Mouse (Mus musculus): ENCODE data around the gene Vps51. TPM values are rescaled to one million over a fixed set of nuclear protein-coding genes. Genes with fewer than 3 reads are reported as not detected.

The Vps51 gene
- polyA plus RNA-seq, 1 experiment from 2014 or later, result 59.1 TPM

- no peak for ATAC-seq (ENCODE audit: insufficient read depth, low FRiP score, low TSS enrichment)
- H3K4me2 ChIP-seq (ENCODE audit: low read depth), result no peak overlapping the region
- H3K4me1 ChIP-seq (ENCODE audit: control insufficient read depth, insufficient read depth, low read length), result no peaks in the 10 kb centered on the region
- H3K9me3 ChIP-seq (ENCODE audit: control insufficient read depth, low read length), result no peaks in the 10 kb centered on the region
- no peak overlapping the region for H3K9ac ChIP-seq (ENCODE audit: low read length)
- DNase-seq (ENCODE audit: low spot score), result no peak
- no peaks in the 10 kb centered on the region for H3K36me3 ChIP-seq (ENCODE audit: control insufficient read depth, insufficient read depth, low read length)
- no peak overlapping the region for H3K4me3 ChIP-seq (ENCODE audit: low read depth, low read length)
- H3K27me3 ChIP-seq (ENCODE audit: control insufficient read depth, insufficient read depth, low read length), result no peaks in the 10 kb centered on the region
- no peak overlapping the region for H3K27ac ChIP-seq (ENCODE audit: low read depth, low read length)
These were observed 39.3 kb downstream of the Vps51 start for GRCm38 (mm10) chr19:6037695-6038094.

DNA sequence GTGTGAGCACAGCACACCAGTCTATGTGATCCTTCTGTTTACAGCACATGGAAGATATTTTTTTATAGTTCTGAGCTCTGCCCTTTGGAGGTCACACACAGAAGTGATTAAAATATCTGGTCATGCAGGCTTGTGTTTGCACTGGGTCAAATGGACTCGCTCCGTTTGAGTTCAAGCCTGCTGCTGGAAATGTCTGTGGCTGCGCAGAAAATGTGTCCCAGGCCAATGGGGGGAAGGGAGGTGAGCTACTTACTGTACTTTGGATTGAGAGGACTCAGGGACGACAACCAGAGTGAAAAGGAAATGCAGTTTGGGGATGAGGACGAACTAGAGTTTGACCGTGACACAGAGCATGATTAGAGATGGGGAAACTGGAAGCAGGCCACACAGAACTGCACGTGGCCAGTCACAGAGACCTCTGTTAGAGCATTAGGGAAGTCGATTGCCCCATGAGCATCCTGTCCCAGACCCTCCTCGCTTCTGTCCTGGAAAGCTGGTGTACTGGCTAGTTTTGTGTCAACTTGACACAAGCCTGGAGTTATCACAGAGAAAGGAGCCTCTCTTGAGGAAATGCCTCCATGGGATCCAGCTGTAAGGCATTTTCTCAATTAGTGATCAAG, 41.0 kb downstream of the Vps51 start:
- H3K4me2 ChIP-seq (ENCODE audit: low read depth), result no peak overlapping the region
- ATAC-seq (ENCODE audit: insufficient read depth, low FRiP score, low TSS enrichment) (no peak), DNase-seq (ENCODE audit: low spot score) (no peak)
- no peak overlapping the region for H3K4me3 ChIP-seq (ENCODE audit: low read depth, low read length)
- no peaks in the 10 kb centered on the region for H3K36me3 ChIP-seq (ENCODE audit: control insufficient read depth, insufficient read depth, low read length)
- no peaks in the 10 kb centered on the region for H3K9me3 ChIP-seq (ENCODE audit: control insufficient read depth, low read length)
- no peak overlapping the region for H3K9ac ChIP-seq (ENCODE audit: low read length)
- no peaks in the 10 kb centered on the region for H3K4me1 ChIP-seq (ENCODE audit: control insufficient read depth, insufficient read depth, low read length)
- H3K27ac ChIP-seq (ENCODE audit: low read depth, low read length), result no peak overlapping the region
- H3K27me3 ChIP-seq (ENCODE audit: control insufficient read depth, insufficient read depth, low read length), result no peaks in the 10 kb centered on the region
- WGBS, result 82% methylated on average over 9 of the region's 9 CpGs

DNA sequence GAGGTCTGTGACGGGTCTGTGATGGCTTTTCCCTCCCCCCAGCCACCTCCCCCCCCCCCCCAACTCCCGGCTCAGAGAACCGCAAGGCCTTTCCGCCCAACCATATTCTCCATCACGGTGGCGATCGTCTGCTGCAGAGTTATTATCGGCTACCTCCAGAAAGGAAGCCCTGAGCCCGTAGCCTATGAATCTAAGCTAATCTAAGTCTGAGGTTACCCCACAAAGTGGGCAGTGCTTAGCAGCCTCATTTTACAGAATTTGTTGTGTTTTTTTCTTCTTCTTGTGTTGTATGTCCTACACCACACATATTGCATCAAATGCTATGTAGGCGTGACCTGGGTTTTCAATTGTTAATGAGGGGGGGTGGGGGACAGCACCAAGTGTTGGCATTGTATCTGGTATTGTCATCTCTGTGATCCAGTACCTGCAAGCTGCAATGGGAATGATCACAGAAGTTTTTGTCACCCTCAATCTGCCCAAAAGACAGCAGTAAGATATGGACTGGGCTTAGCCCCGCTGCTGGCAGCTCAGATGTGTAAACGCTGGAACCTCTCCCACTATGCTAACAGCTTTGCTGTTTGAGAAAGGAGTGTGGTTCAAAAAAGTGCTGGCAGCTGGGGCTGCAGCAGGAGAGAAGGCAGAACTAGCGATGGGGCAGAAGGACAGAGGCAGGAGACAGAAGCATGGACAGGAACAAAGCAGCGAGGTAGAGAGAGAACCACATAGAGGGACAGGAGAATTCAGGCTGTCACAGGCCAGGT, 46.3 kb downstream of the Vps51 start:
- Histone ChIP-seq H3K9ac (ENCODE audit: low read length) (no peak overlapping the region), H3K4me1 (ENCODE audit: control insufficient read depth, insufficient read depth, low read length) (no peaks in the 10 kb centered on the region), H3K36me3 (ENCODE audit: control insufficient read depth, insufficient read depth, low read length) (no peaks in the 10 kb centered on the region), H3K27ac (ENCODE audit: low read depth, low read length) (no peak overlapping the region), H3K4me2 (ENCODE audit: low read depth) (no peak overlapping the region), H3K9me3 (ENCODE audit: control insufficient read depth, low read length) (no peaks in the 10 kb centered on the region), H3K27me3 (ENCODE audit: control insufficient read depth, insufficient read depth, low read length) (no peaks in the 10 kb centered on the region), H3K4me3 (ENCODE audit: low read depth, low read length) (no peak overlapping the region)
- ATAC-seq (ENCODE audit: insufficient read depth, low FRiP score, low TSS enrichment), result no peak
- 77% methylated on average over 14 of the region's 14 CpGs for WGBS
- DNase-seq (ENCODE audit: low spot score), result no peak

GRCm38 (mm10) chr19:6029426-6029825, 47.6 kb downstream of the Vps51 start:
- no peak for DNase-seq (ENCODE audit: low spot score)
- 82% methylated on average over 9 of the region's 9 CpGs for WGBS
- H3K9me3 ChIP-seq (ENCODE audit: control insufficient read depth, low read length), result no peaks in the 10 kb centered on the region
- H3K36me3 ChIP-seq (ENCODE audit: control insufficient read depth, insufficient read depth, low read length), result no peaks in the 10 kb centered on the region
- H3K4me1 ChIP-seq (ENCODE audit: control insufficient read depth, insufficient read depth, low read length), result no peaks in the 10 kb centered on the region
- no peaks in the 10 kb centered on the region for H3K27me3 ChIP-seq (ENCODE audit: control insufficient read depth, insufficient read depth, low read length)
- H3K4me2 ChIP-seq (ENCODE audit: low read depth), result no peak overlapping the region
- no peak overlapping the region for H3K27ac ChIP-seq (ENCODE audit: low read depth, low read length)
- no peak overlapping the region for H3K9ac ChIP-seq (ENCODE audit: low read length)
- no peak overlapping the region for H3K4me3 ChIP-seq (ENCODE audit: low read depth, low read length)
- no peak for ATAC-seq (ENCODE audit: insufficient read depth, low FRiP score, low TSS enrichment)

- Histone ChIP-seq H3K9ac (ENCODE audit: low read length) (no peak overlapping the region), H3K36me3 (ENCODE audit: control insufficient read depth, insufficient read depth, low read length) (no peaks in the 10 kb centered on the region), H3K4me2 (ENCODE audit: low read depth) (no peak overlapping the region), H3K27ac (ENCODE audit: low read depth, low read length) (no peak overlapping the region), H3K9me3 (ENCODE audit: control insufficient read depth, low read length) (no peaks in the 10 kb centered on the region), H3K27me3 (ENCODE audit: control insufficient read depth, insufficient read depth, low read length) (no peaks in the 10 kb centered on the region), H3K4me1 (ENCODE audit: control insufficient read depth, insufficient read depth, low read length) (no peaks in the 10 kb centered on the region), H3K4me3 (ENCODE audit: low read depth, low read length) (no peak overlapping the region)
- WGBS, result 92% methylated on average over 6 of the region's 6 CpGs
- ATAC-seq (ENCODE audit: insufficient read depth, low FRiP score, low TSS enrichment) (no peak), DNase-seq (ENCODE audit: low spot score) (no peak)
These were observed 48.0 kb downstream of the Vps51 start for GRCm38 (mm10) chr19:6028991-6029390.

DNA sequence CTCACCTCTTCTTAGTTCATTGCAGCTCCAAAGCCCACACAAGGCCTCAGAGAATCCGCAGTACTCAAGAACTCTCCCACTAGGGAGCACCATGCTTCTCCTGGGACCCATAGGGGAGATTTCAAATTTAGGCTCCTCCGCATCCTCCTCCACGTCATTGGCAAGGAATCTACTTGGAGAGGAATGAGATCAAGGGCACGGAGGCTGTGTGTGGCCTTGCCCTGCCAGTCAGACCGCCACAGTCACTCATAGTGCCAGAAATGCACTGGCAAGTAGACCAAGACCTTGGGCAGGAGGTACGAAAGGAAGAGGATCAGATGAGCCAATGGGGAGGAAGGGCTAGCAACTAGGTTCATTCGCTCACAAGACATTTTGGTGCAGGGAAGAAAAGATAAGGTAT, 53.1 kb downstream of the Vps51 start:
- Histone ChIP-seq H3K9me3 (ENCODE audit: control insufficient read depth, low read length) (no peaks in the 10 kb centered on the region), H3K36me3 (ENCODE audit: control insufficient read depth, insufficient read depth, low read length) (no peaks in the 10 kb centered on the region), H3K9ac (ENCODE audit: low read length) (no peak overlapping the region), H3K27me3 (ENCODE audit: control insufficient read depth, insufficient read depth, low read length) (no peaks in the 10 kb centered on the region), H3K4me3 (ENCODE audit: low read depth, low read length) (no peak overlapping the region), H3K27ac (ENCODE audit: low read depth, low read length) (no peak overlapping the region), H3K4me1 (ENCODE audit: control insufficient read depth, insufficient read depth, low read length) (no peaks in the 10 kb centered on the region), H3K4me2 (ENCODE audit: low read depth) (no peak overlapping the region)
- no peak for ATAC-seq (ENCODE audit: insufficient read depth, low FRiP score, low TSS enrichment)
- WGBS, result 86% methylated on average over 7 of the region's 7 CpGs
- DNase-seq (ENCODE audit: low spot score), result no peak

DNA sequence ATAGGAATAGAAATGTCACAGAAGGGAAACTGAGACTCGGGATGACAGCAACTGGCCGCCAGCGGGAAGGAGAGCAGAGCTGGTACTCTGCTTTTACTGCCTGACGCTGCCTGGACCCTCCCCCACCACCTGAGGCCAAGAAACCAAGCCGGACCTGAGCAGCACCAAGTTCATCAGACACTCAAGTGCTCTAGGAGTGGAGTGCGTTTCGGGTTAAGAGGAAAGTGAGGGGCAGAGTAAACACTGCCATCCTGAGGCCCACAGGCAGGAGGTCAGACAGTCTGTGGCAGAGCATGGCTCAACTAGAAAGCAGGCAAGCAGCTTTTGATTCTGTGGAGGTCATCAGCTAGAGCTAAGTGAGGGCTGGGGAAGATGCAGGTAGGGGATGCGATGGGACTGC, 54.0 kb downstream of the Vps51 start:
- no peak for DNase-seq (ENCODE audit: low spot score)
- 68% methylated on average over 8 of the region's 8 CpGs for WGBS
- ATAC-seq (ENCODE audit: insufficient read depth, low FRiP score, low TSS enrichment), result no peak

GRCm38 (mm10) chr19:6020276-6020675, 56.8 kb downstream of the Vps51 start:
- no peak overlapping the region for H3K27ac ChIP-seq (ENCODE audit: low read depth, low read length)
- peaks cover 4% of the 10 kb centered on the region; the same call in 1 of the 2 replicates for H3K4me1 ChIP-seq (ENCODE audit: control insufficient read depth, insufficient read depth, low read length)
- no peaks in the 10 kb centered on the region for H3K36me3 ChIP-seq (ENCODE audit: control insufficient read depth, insufficient read depth, low read length)
- H3K4me3 ChIP-seq (ENCODE audit: low read depth, low read length), result no peak overlapping the region
- DNase-seq (ENCODE audit: low spot score) (no peak), ATAC-seq (ENCODE audit: insufficient read depth, low FRiP score, low TSS enrichment) (no peak)
- no peaks in the 10 kb centered on the region for H3K9me3 ChIP-seq (ENCODE audit: control insufficient read depth, low read length)
- peaks cover 15% of the 10 kb centered on the region for H3K27me3 ChIP-seq (ENCODE audit: control insufficient read depth, insufficient read depth, low read length)
- H3K9ac ChIP-seq (ENCODE audit: low read length), result no peak overlapping the region
- WGBS, result 46% methylated on average over 3 of the region's 3 CpGs
- no peak overlapping the region for H3K4me2 ChIP-seq (ENCODE audit: low read depth)

More for the DNA sequence above, 54.0 kb downstream of the Vps51 start:
- H3K4me2 ChIP-seq (ENCODE audit: low read depth), result no peak overlapping the region
- no peak overlapping the region for H3K27ac ChIP-seq (ENCODE audit: low read depth, low read length)
- no peak overlapping the region for H3K4me3 ChIP-seq (ENCODE audit: low read depth, low read length)
- H3K36me3 ChIP-seq (ENCODE audit: control insufficient read depth, insufficient read depth, low read length), result no peaks in the 10 kb centered on the region
- H3K27me3 ChIP-seq (ENCODE audit: control insufficient read depth, insufficient read depth, low read length), result no peaks in the 10 kb centered on the region
- no peaks in the 10 kb centered on the region for H3K4me1 ChIP-seq (ENCODE audit: control insufficient read depth, insufficient read depth, low read length)
- no peak overlapping the region for H3K9ac ChIP-seq (ENCODE audit: low read length)
- H3K9me3 ChIP-seq (ENCODE audit: control insufficient read depth, low read length), result no peaks in the 10 kb centered on the region

Measured in neural tube, embryonic 11.5 days (tissue).